Mouse (Mus musculus): Measurements from ENCODE around the gene Tcaim. TPM values are rescaled to one million over a fixed set of nuclear protein-coding genes. Genes with fewer than 3 reads are reported as not detected.

Gene Tcaim
- polyA plus RNA-seq (2015; fragmentation: Nextera tagmentation; extraction: Ambion mirVana), result 5.3 and 6.1 TPM in 2 replicates

DNA sequence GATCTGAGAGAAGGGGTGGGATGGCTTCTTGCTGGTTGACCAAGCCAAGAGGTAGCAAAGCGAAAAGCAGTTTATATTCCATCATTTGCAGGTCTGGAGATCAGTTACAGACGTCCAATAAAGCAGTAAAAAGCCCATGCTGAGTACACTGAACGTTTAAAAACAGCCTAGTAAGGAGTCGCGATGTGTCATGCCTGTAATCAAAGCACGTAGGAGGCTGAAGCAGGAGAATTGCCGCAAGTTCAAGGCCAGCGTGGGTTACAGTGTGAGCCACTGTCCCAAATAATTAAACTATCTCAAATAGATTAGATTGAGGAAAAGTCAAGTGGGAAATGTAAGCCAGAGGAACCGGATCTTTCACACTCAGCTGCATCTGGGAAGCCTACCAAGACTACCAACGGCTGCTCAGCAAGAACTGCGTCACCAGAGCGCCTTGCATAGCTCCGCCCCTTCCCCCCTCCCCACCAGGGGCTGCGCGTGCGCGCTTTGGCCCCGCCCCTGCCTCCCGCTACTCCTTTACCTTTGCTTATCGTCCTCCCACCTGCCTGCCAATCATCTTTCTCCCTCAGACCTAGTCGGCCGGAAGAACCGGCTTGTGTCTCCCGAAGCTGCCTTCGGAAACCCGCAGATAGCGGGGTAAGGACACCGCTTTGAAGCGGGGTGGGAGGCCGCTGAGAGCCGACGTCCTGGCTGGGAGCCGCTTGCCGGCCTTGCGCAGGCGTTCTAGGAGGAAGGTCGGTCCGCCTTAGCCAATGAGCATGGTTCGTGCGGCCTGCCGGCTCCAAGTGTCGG, at the start of gene Tcaim:
Gene Tcaim, plus strand, starts transcription at position 487 of the 792 bp plus-strand sequence.
- peak within 1 kb of the TSS; percentile 81 for H3K4me3 ChIP-seq
- peak within 1 kb of the TSS; percentile 96 for H3K27ac ChIP-seq
- WGBS, result 7% methylated on average over 42 of the region's 42 CpGs

GRCm38 (mm10) chr9:122757614-122758013, 47.7 kb upstream of the Tcaim start:
- no peaks in the 10 kb centered on the region for H3K9me3 ChIP-seq (replicated peaks)
- H3K36me3 ChIP-seq, result no peaks in the 10 kb centered on the region
- ATAC-seq (replicated peaks; ENCODE audit: insufficient number of reproducible peaks, insufficient read depth, low FRiP score, low read depth), result no peak; the same call in 1 of the 2 replicates
- no peak overlapping the region for H3K9ac ChIP-seq
- no peak overlapping the region for H3K27ac ChIP-seq
- H3K4me2 ChIP-seq, result no peak overlapping the region
- H3K4me1 ChIP-seq (replicated peaks), result no peaks in the 10 kb centered on the region
- no peaks in the 10 kb centered on the region for H3K27me3 ChIP-seq
- 57% methylated on average over 2 of the region's 2 CpGs for WGBS
- no peak overlapping the region for H3K4me3 ChIP-seq

More for the DNA sequence above, at the start of gene Tcaim:
- H3K4me2 ChIP-seq, result peak within 1 kb of the TSS; percentile 93
- no peaks in the 10 kb centered on the region for H3K27me3 ChIP-seq
- no peaks in the 10 kb centered on the region for H3K36me3 ChIP-seq
- H3K9ac ChIP-seq, result peak within 1 kb of the TSS; percentile 80
- ATAC-seq (replicated peaks; ENCODE audit: insufficient number of reproducible peaks, insufficient read depth, low FRiP score, low read depth), result peak; percentile 96
- peaks cover 15% of the 10 kb centered on the region for H3K4me1 ChIP-seq (replicated peaks)
- H3K9me3 ChIP-seq (replicated peaks), result no peaks in the 10 kb centered on the region

GRCm38 (mm10) chr9:122760111-122760510, 45.2 kb upstream of the Tcaim start:
- Histone ChIP-seq H3K27ac (no peak overlapping the region), H3K9me3 (replicated peaks) (no peaks in the 10 kb centered on the region), H3K4me2 (no peak overlapping the region), H3K27me3 (no peaks in the 10 kb centered on the region), H3K4me3 (no peak overlapping the region), H3K4me1 (replicated peaks) (no peaks in the 10 kb centered on the region), H3K36me3 (no peaks in the 10 kb centered on the region), H3K9ac (no peak overlapping the region)
- ATAC-seq (replicated peaks; ENCODE audit: insufficient number of reproducible peaks, insufficient read depth, low FRiP score, low read depth), result no peak

DNA sequence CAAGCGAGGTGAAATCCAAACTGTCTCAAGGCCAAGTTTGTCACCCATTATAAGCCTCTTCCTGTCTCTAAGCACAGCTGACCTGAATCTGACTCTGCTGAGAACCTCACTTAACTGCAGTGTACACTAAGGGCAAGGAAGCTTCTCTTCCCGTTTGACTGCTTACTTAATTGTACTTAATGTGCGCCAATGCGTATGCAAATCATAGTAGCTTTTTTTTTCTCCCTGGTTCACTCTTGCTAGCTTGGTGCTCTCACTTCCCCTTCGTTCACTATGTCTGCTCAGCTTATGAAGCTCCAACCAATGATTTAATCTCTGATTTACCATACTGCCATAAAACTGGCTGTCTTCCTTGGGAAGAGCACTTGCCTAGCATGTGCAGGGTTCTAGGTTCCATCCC, 20.1 kb upstream of the Tcaim start:
- Histone ChIP-seq H3K36me3 (no peaks in the 10 kb centered on the region), H3K9me3 (replicated peaks) (no peaks in the 10 kb centered on the region), H3K27ac (no peak overlapping the region), H3K4me3 (no peak overlapping the region), H3K27me3 (no peaks in the 10 kb centered on the region), H3K4me2 (no peak overlapping the region), H3K9ac (no peak overlapping the region), H3K4me1 (replicated peaks) (no peaks in the 10 kb centered on the region)
- no peak for ATAC-seq (replicated peaks; ENCODE audit: insufficient number of reproducible peaks, insufficient read depth, low FRiP score, low read depth)
- 74% methylated on average over 5 of the region's 5 CpGs for WGBS

GRCm38 (mm10) chr9:122786534-122786933, 18.8 kb upstream of the Tcaim start:
- H3K4me3 ChIP-seq, result no peak overlapping the region
- H3K36me3 ChIP-seq, result no peaks in the 10 kb centered on the region
- H3K27me3 ChIP-seq, result no peaks in the 10 kb centered on the region
- no peaks in the 10 kb centered on the region for H3K9me3 ChIP-seq (replicated peaks)
- H3K27ac ChIP-seq, result no peak overlapping the region
- WGBS, result 82% methylated on average over 1 of the region's 1 CpGs
- H3K4me1 ChIP-seq (replicated peaks), result no peaks in the 10 kb centered on the region
- H3K4me2 ChIP-seq, result no peak overlapping the region
- ATAC-seq (replicated peaks; ENCODE audit: insufficient number of reproducible peaks, insufficient read depth, low FRiP score, low read depth), result no peak
- no peak overlapping the region for H3K9ac ChIP-seq

- ATAC-seq (replicated peaks; ENCODE audit: insufficient number of reproducible peaks, insufficient read depth, low FRiP score, low read depth), result no peak
- 7% methylated on average over 10 of the region's 10 CpGs for WGBS
- Histone ChIP-seq H3K9me3 (replicated peaks) (no peaks in the 10 kb centered on the region), H3K27ac (peak overlapping the region; percentile 96), H3K9ac (peak overlapping the region; percentile 80), H3K27me3 (no peaks in the 10 kb centered on the region), H3K4me2 (peak overlapping the region; percentile 93), H3K4me3 (peak overlapping the region; percentile 81), H3K36me3 (no peaks in the 10 kb centered on the region), H3K4me1 (replicated peaks) (peaks cover 20% of the 10 kb centered on the region)
Observed at GRCm38 (mm10) chr9:122805845-122806341, 554 bp downstream of the Tcaim start.

GRCm38 (mm10) chr9:122807186-122807585, 1.8 kb downstream of the Tcaim start:
- 87% methylated on average over 2 of the region's 2 CpGs for WGBS
- H3K4me3 ChIP-seq, result no peak overlapping the region
- no peaks in the 10 kb centered on the region for H3K27me3 ChIP-seq
- no peak for ATAC-seq (replicated peaks; ENCODE audit: insufficient number of reproducible peaks, insufficient read depth, low FRiP score, low read depth)
- H3K27ac ChIP-seq, result no peak overlapping the region
- H3K36me3 ChIP-seq, result no peaks in the 10 kb centered on the region
- no peak overlapping the region for H3K9ac ChIP-seq
- H3K4me2 ChIP-seq, result no peak overlapping the region
- H3K4me1 ChIP-seq (replicated peaks), result peaks cover 20% of the 10 kb centered on the region
- H3K9me3 ChIP-seq (replicated peaks), result no peaks in the 10 kb centered on the region

DNA sequence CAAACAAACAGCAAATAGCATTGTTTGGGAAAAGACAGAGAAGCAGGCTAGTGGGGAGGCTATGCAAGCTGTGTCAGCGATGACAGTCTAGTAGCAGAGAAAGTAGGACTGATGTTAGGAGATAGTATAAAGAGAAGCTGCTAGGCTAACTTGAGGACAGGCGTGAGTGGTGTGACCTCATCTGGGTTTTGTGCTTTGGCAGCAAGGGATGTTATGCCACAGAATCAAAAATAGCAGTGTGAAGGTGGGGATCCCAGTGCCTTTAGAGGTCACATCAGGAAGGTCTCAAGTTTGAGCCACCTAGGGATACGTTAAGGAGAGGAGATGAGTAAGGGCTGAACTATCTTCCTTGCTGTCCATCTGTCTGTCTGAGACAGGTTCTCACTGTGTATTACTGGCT, 4.9 kb downstream of the Tcaim start:
- Histone ChIP-seq H3K9me3 (replicated peaks) (no peaks in the 10 kb centered on the region), H3K36me3 (peaks cover 8% of the 10 kb centered on the region), H3K4me1 (replicated peaks) (peaks cover 20% of the 10 kb centered on the region), H3K27ac (0 out of 2 replicates have a peak overlapping the region, but pooled peaks have one; percentile 9), H3K9ac (no peak overlapping the region; the same call in 1 of the 2 replicates), H3K4me3 (no peak overlapping the region), H3K27me3 (no peaks in the 10 kb centered on the region), H3K4me2 (no peak overlapping the region)
- 43% methylated on average over 3 of the region's 3 CpGs for WGBS
- ATAC-seq (replicated peaks; ENCODE audit: insufficient number of reproducible peaks, insufficient read depth, low FRiP score, low read depth), result no peak; the same call in 1 of the 2 replicates

- no peak overlapping the region for H3K4me2 ChIP-seq
- 79% methylated on average over 5 of the region's 5 CpGs for WGBS
- H3K4me1 ChIP-seq (replicated peaks), result peaks cover 10% of the 10 kb centered on the region
- peaks cover 8% of the 10 kb centered on the region for H3K36me3 ChIP-seq
- no peaks in the 10 kb centered on the region for H3K27me3 ChIP-seq
- H3K27ac ChIP-seq, result no peak overlapping the region
- no peak overlapping the region for H3K9ac ChIP-seq
- H3K9me3 ChIP-seq (replicated peaks), result no peaks in the 10 kb centered on the region
- ATAC-seq (replicated peaks; ENCODE audit: insufficient number of reproducible peaks, insufficient read depth, low FRiP score, low read depth), result no peak
- H3K4me3 ChIP-seq, result no peak overlapping the region
Observed at GRCm38 (mm10) chr9:122812386-122812785, 7.0 kb downstream of the Tcaim start.

- Histone ChIP-seq H3K4me2 (no peak overlapping the region), H3K27me3 (no peaks in the 10 kb centered on the region), H3K4me1 (replicated peaks) (peaks cover 8% of the 10 kb centered on the region), H3K4me3 (no peak overlapping the region), H3K9ac (no peak overlapping the region), H3K27ac (no peak overlapping the region), H3K36me3 (peaks cover 8% of the 10 kb centered on the region), H3K9me3 (replicated peaks) (no peaks in the 10 kb centered on the region)
- no peak for ATAC-seq (replicated peaks; ENCODE audit: insufficient number of reproducible peaks, insufficient read depth, low FRiP score, low read depth)
- WGBS, result 94% methylated on average over 2 of the region's 2 CpGs
Observed at GRCm38 (mm10) chr9:122814775-122815174, 9.4 kb downstream of the Tcaim start.

GRCm38 (mm10) chr9:122815239-122815851, 10.0 kb downstream of the Tcaim start:
- H3K9ac ChIP-seq, result no peak overlapping the region
- WGBS, result 68% methylated on average over 4 of the region's 4 CpGs
- H3K36me3 ChIP-seq, result peaks cover 14% of the 10 kb centered on the region
- no peak for ATAC-seq (replicated peaks; ENCODE audit: insufficient number of reproducible peaks, insufficient read depth, low FRiP score, low read depth)
- H3K4me3 ChIP-seq, result no peak overlapping the region
- no peak overlapping the region for H3K4me2 ChIP-seq
- peaks cover 4% of the 10 kb centered on the region for H3K4me1 ChIP-seq (replicated peaks)
- no peaks in the 10 kb centered on the region for H3K27me3 ChIP-seq
- H3K27ac ChIP-seq, result no peak overlapping the region
- no peaks in the 10 kb centered on the region for H3K9me3 ChIP-seq (replicated peaks)

Data from heart, embryonic 15.5 days (tissue).